Comparison of ENCODE assay signal across 7 mouse cellular contexts in genomic region chr19:40588847-40589529, GRCm38 (mm10). TPM values are rescaled to one million over a fixed set of nuclear protein-coding genes. Genes with fewer than 3 reads are reported as not detected.
DNase-seq lines count a peak whose midpoint lies in the region; ATAC-seq lines count a peak whose summit lies in the region.

No protein-coding gene starts in this region.

- H3K4me1 ChIP-seq in embryonic facial prominence, embryonic 10.5 days: peaks cover 20% of the 10 kb centered on the region
- H3K4me1 ChIP-seq in limb, embryonic 10.5 days: peaks cover 14% of the 10 kb centered on the region
- H3K4me1 ChIP-seq in midbrain, embryonic 13.5 days (replicated peaks): peaks cover 26% of the 10 kb centered on the region

- ATAC-seq in granulocyte monocyte progenitor cell, adult 5-6 weeks (replicated peaks; ENCODE audit: poor library complexity, severe bottlenecking): peak; percentile 76
- peak; percentile 66 for ATAC-seq in midbrain, embryonic 13.5 days

- peak; percentile 92 for DNase-seq in adrenal gland, postnatal 10 days
- DNase-seq in embryonic facial prominence, embryonic 10.5 days (ENCODE audit: low spot score): peak; percentile 92
- DNase-seq in kidney, adult 11 months: peak; percentile 76
- peak; percentile 91 for DNase-seq in limb, embryonic 10.5 days (ENCODE audit: low spot score)
- DNase-seq in spleen, adult 12 weeks (ENCODE audit: low spot score): peak; percentile 81

- peak overlapping the region; percentile 53 for H3K9ac ChIP-seq in midbrain, embryonic 13.5 days (replicated peaks)

- H3K4me3 ChIP-seq in embryonic facial prominence, embryonic 10.5 days: peak overlapping the region; percentile 88
- H3K4me3 ChIP-seq in limb, embryonic 10.5 days: peak overlapping the region; percentile 74
- H3K4me3 ChIP-seq in midbrain, embryonic 13.5 days (replicated peaks): peak overlapping the region; percentile 85

- WGBS in embryonic facial prominence, embryonic 10.5 days: under 1% methylated on average over 18 of the region's 18 CpGs
- WGBS in limb, embryonic 10.5 days: under 1% methylated on average over 18 of the region's 18 CpGs
- whole genome bisulfite sequencing in midbrain, embryonic 13.5 days: 1% methylated on average over 18 of the region's 18 CpGs

- peak overlapping the region; percentile 82 for H3K4me2 ChIP-seq in midbrain, embryonic 13.5 days (replicated peaks)

- peak overlapping the region; percentile 89 for H3K27ac ChIP-seq in embryonic facial prominence, embryonic 10.5 days (replicated peaks)
- H3K27ac ChIP-seq in limb, embryonic 10.5 days: peak overlapping the region; percentile 86
- peak overlapping the region; percentile 76 for H3K27ac ChIP-seq in midbrain, embryonic 13.5 days

- H3K36me3 ChIP-seq in embryonic facial prominence, embryonic 10.5 days (replicated peaks): peaks cover 26% of the 10 kb centered on the region
- peaks cover 18% of the 10 kb centered on the region for H3K36me3 ChIP-seq in limb, embryonic 10.5 days
- H3K36me3 ChIP-seq in midbrain, embryonic 13.5 days: peaks cover 10% of the 10 kb centered on the region

- no peaks in the 10 kb centered on the region for H3K27me3 ChIP-seq in embryonic facial prominence, embryonic 10.5 days (replicated peaks; ENCODE audit: low read depth, poor library complexity, severe bottlenecking)
- no peaks in the 10 kb centered on the region for H3K27me3 ChIP-seq in limb, embryonic 10.5 days (ENCODE audit: low read depth, poor library complexity, severe bottlenecking)
- no peaks in the 10 kb centered on the region for H3K27me3 ChIP-seq in midbrain, embryonic 13.5 days

- no peaks in the 10 kb centered on the region for H3K9me3 ChIP-seq in embryonic facial prominence, embryonic 10.5 days
- no peaks in the 10 kb centered on the region for H3K9me3 ChIP-seq in limb, embryonic 10.5 days (replicated peaks)
- no peaks in the 10 kb centered on the region for H3K9me3 ChIP-seq in midbrain, embryonic 13.5 days

RNA-seq across cellular contexts. Expression of gene Aldh18a1, which starts 0.7 kb away (rescaled TPM):
- total RNA-seq in adrenal gland, postnatal 10 days (2021): 10 to 100 TPM; 24.7 to 24.8 TPM
- polyA plus RNA-seq in embryonic facial prominence, embryonic 10.5 days (2016; fragmentation: Nextera tagmentation; extraction: Ambion mirVana): 91.0 and 104 TPM in 2 replicates
- 34.7 and 35.8 TPM in 2 replicates for total RNA-seq in granulocyte monocyte progenitor cell, adult 5-6 weeks (2014; fragmentation: Nextera tagmentation)
- total RNA-seq in granulocyte monocyte progenitor cell, adult 5-6 weeks (2017): 34.4 and 36.8 TPM in 2 replicates
- polyA plus RNA-seq in limb, embryonic 10.5 days (2016; fragmentation: Nextera tagmentation; extraction: Ambion mirVana): 93.5 and 96.1 TPM in 2 replicates
- polyA plus RNA-seq in midbrain, embryonic 13.5 days (2015; fragmentation: Nextera tagmentation; extraction: Ambion mirVana): 76.2 and 76.4 TPM in 2 replicates

RNA-seq across cellular contexts. Expression of gene Tctn3, which starts 23.0 kb away (rescaled TPM):
- 1 to 10 TPM; 5.4 to 7.1 TPM for total RNA-seq in adrenal gland, postnatal 10 days (2021)
- 10.0 and 11.5 TPM in 2 replicates for polyA plus RNA-seq in embryonic facial prominence, embryonic 10.5 days (2016; fragmentation: Nextera tagmentation; extraction: Ambion mirVana)
- 6.6 and 9.2 TPM in 2 replicates for total RNA-seq in granulocyte monocyte progenitor cell, adult 5-6 weeks (2014; fragmentation: Nextera tagmentation)
- 3.5 and 4.0 TPM in 2 replicates for total RNA-seq in granulocyte monocyte progenitor cell, adult 5-6 weeks (2017)
- 9.2 and 9.4 TPM in 2 replicates for polyA plus RNA-seq in limb, embryonic 10.5 days (2016; fragmentation: Nextera tagmentation; extraction: Ambion mirVana)
- polyA plus RNA-seq in midbrain, embryonic 13.5 days (2015; fragmentation: Nextera tagmentation; extraction: Ambion mirVana): 12.1 and 13.6 TPM in 2 replicates

RNA-seq across cellular contexts. Expression of gene Entpd1, which starts 23.2 kb away (rescaled TPM):
- 10 to 100 TPM; 27.2 to 32.8 TPM for total RNA-seq in adrenal gland, postnatal 10 days (2021)
- polyA plus RNA-seq in embryonic facial prominence, embryonic 10.5 days (2016; fragmentation: Nextera tagmentation; extraction: Ambion mirVana): 3.1 and 3.3 TPM in 2 replicates
- total RNA-seq in granulocyte monocyte progenitor cell, adult 5-6 weeks (2014; fragmentation: Nextera tagmentation): 4.0 and 12.1 TPM in 2 replicates
- 12.8 and 15.0 TPM in 2 replicates for total RNA-seq in granulocyte monocyte progenitor cell, adult 5-6 weeks (2017)
- polyA plus RNA-seq in limb, embryonic 10.5 days (2016; fragmentation: Nextera tagmentation; extraction: Ambion mirVana): 2.0 and 3.9 TPM in 2 replicates
- 7.9 and 9.8 TPM in 2 replicates for polyA plus RNA-seq in midbrain, embryonic 13.5 days (2015; fragmentation: Nextera tagmentation; extraction: Ambion mirVana)

Comparison
In these comparisons a context has a peak if more than half of its experiments do, and no peak if none do; other contexts are left out.
1. Peak in every context shown above with its lines: DNase-seq, ATAC-seq, H3K4me3 ChIP-seq and H3K27ac ChIP-seq.